Mouse (Mus musculus) hindbrain, embryonic 14.5 days (tissue): ENCODE data around the gene Glg1. TPM values are rescaled to one million over a fixed set of nuclear protein-coding genes. Genes with fewer than 3 reads are reported as not detected.

Experiments used
- ATAC-seq: fragments of 200-750 bp; cut with Nextera tagmentation; 2 replicates; pipeline ENCODE4 v1.8.0; 2017; ENCODE audit warnings: moderate number of reproducible peaks, mild to moderate bottlenecking, moderate TSS enrichment, moderate library complexity; ENCODE audit not compliant: low FRiP score
- DNase-seq: peaks from one replicate; pipeline ENCODE4 v3.0.0-alpha.2; 2015; ENCODE audit warnings: low spot score
- H3K27ac ChIP-seq: fragments of 300-500 bp; sonication (generic); 2 replicates; pipeline ENCODE4 v1.5.1; 2014; ENCODE audit warnings: mild to moderate bottlenecking, moderate library complexity
- H3K27me3 ChIP-seq: fragments of 300-500 bp; sonication (generic); 2 replicates; pipeline ENCODE4 v1.6.1; 2014; ENCODE audit warnings: mild to moderate bottlenecking, low read length, mixed read lengths; ENCODE audit not compliant: control insufficient read depth, insufficient read depth
- H3K36me3 ChIP-seq: fragments of 300-500 bp; sonication (generic); replicated peaks from 2 replicates; pipeline ENCODE4 v1.6.1; 2014; ENCODE audit not compliant: control insufficient read depth, insufficient read depth
- H3K4me1 ChIP-seq: fragments of 300-500 bp; sonication (generic); replicated peaks from 2 replicates; pipeline ENCODE4 v1.6.1; 2014; ENCODE audit warnings: antibody characterized with exemption, low read length, mixed read lengths; ENCODE audit not compliant: control insufficient read depth, insufficient read depth
- H3K4me2 ChIP-seq: fragments of 300-500 bp; sonication (generic); replicated peaks from 2 replicates; pipeline ENCODE4 v1.6.1; 2014; ENCODE audit warnings: mild to moderate bottlenecking, moderate library complexity
- H3K4me3 ChIP-seq: fragments of 300-500 bp; sonication (generic); replicated peaks from 2 replicates; pipeline ENCODE4 v1.5.1; 2014; ENCODE audit warnings: mild to moderate bottlenecking, low read length
- H3K9ac ChIP-seq: fragments of 300-500 bp; sonication (generic); 2 replicates; pipeline ENCODE4 v1.6.1; 2014
- H3K9me3 ChIP-seq: fragments of 300-500 bp; sonication (generic); 2 replicates; pipeline ENCODE4 v1.6.1; 2016; ENCODE audit warnings: low read length; ENCODE audit not compliant: control insufficient read depth
- WGBS: fragments of 180-500 bp; shearing (Covaris S2); extraction: QIAGEN DNeasy Blood & Tissue Kit; methylation state at CpG from one replicate; pipeline ENCODE4 v1.1.7; 2014; 5-methylcytosine and 5-hydroxymethylcytosine counted together
- polyA plus RNA-seq: library from polyadenylated mRNA; unstranded; fragments of >200 nt; fragmentation: Nextera tagmentation; extraction: Ambion mirVana; gene quantifications from 2 replicates; pipeline ENCODE4 v1.2.1, GENCODE M21; 2014

The Glg1 gene
- polyA plus RNA-seq, 1 experiment from 2014 or later: 85.8 TPM

DNA sequence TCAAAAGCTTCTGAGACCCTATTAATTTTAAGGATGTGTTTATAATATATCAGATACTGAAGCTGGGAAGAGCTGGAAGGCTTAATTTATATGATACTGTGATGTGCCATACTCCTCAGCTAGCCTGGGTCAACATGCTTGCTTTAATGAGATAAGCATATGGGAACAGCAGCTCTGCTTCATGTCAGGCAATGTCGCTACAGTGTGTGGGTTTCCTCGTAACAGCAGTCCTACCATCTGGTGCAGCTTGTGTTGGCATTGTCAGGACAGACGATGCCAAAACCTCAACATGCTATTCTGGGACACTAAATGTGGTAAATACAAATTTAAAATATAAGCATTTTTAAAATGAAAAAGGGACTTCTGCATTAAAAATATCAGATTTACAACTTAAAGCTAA is 40.9 kb downstream of the Glg1 start:
- no peaks in the 10 kb centered on the region for H3K27me3 ChIP-seq
- no peaks in the 10 kb centered on the region for H3K36me3 ChIP-seq
- H3K27ac ChIP-seq: no peak overlapping the region
- peak; percentile 32 for DNase-seq
- ATAC-seq: no peak
- no peaks in the 10 kb centered on the region for H3K9me3 ChIP-seq
- no peaks in the 10 kb centered on the region for H3K4me1 ChIP-seq
- no peak overlapping the region for H3K4me3 ChIP-seq
- 61% methylated on average over 3 of the region's 3 CpGs for WGBS
- no peak overlapping the region for H3K4me2 ChIP-seq
- no peak overlapping the region for H3K9ac ChIP-seq

DNA sequence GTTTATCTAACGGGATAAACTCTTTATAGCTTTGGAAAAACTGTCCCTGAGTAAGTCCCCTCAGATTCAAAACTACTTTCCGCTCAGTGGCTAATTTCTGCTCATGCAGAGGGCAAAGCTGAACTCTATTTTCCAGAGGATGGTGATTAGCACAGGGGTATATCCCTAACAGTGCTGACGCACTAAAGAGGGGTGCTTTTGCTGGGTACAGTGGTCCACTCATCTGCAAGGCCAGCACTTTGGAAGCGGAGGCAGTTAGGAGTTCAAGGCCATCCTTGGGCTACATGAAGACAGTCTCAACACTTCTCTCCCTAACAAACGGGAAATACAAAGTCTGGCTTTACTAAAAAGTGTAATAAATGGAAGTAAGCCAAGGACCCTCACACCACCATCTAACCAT is 45.6 kb downstream of the Glg1 start:
- WGBS: 94% methylated on average over 5 of the region's 5 CpGs
- H3K27me3 ChIP-seq: no peaks in the 10 kb centered on the region
- H3K27ac ChIP-seq: no peak overlapping the region
- no peaks in the 10 kb centered on the region for H3K9me3 ChIP-seq
- ATAC-seq (no peak), DNase-seq (no peak)
- H3K4me2 ChIP-seq: no peak overlapping the region
- H3K9ac ChIP-seq: no peak overlapping the region
- no peak overlapping the region for H3K4me3 ChIP-seq
- H3K4me1 ChIP-seq: no peaks in the 10 kb centered on the region
- no peaks in the 10 kb centered on the region for H3K36me3 ChIP-seq

DNA sequence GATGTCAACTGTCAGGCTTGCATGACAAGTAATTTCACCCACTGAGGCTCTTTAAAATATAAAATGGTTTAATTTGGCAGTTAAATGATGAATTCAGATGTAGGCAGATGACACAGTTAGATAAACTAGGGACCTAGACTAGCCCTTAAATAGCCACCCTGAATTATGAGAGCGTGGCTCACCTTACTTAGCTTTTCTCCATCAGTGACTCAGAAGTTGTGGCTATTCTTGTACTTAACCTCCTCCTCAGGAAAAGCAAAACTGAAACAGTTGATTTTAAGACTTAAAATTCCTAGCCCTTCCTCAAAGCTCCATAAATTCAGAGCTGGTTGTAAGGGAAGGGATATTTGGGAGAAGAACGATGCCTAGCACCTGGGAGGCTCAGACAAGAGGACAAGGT is 47.8 kb downstream of the Glg1 start:
- Histone ChIP-seq H3K9me3 (no peaks in the 10 kb centered on the region), H3K4me3 (no peak overlapping the region), H3K4me2 (no peak overlapping the region), H3K27ac (no peak overlapping the region), H3K4me1 (no peaks in the 10 kb centered on the region), H3K36me3 (no peaks in the 10 kb centered on the region), H3K9ac (no peak overlapping the region), H3K27me3 (no peaks in the 10 kb centered on the region)
- ATAC-seq: no peak
- no peak for DNase-seq
- WGBS: 97% methylated on average over 2 of the region's 2 CpGs

DNA sequence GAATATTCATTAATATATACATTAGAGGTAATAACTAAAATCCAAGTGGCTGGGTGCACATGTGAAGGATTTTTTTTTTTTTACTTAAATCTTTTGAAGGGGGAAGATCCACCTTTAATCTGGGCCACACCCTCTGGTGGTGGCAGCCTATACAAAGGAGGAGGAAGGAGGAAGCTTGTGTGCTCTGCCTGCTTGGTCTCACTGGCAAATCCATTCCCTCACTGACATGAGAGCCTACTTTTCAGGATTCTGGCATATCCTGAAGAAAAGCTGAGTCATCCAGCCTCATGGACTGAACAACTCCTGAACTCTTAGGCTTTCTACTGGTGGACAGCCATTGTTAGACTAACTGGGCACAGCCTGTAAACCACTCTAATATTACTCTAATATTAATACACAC is 49.1 kb downstream of the Glg1 start:
- Histone ChIP-seq H3K4me3 (no peak overlapping the region), H3K27ac (no peak overlapping the region), H3K36me3 (no peaks in the 10 kb centered on the region), H3K9ac (no peak overlapping the region), H3K27me3 (no peaks in the 10 kb centered on the region), H3K9me3 (no peaks in the 10 kb centered on the region), H3K4me1 (no peaks in the 10 kb centered on the region), H3K4me2 (no peak overlapping the region)
- DNase-seq (no peak), ATAC-seq (no peak)

DNA sequence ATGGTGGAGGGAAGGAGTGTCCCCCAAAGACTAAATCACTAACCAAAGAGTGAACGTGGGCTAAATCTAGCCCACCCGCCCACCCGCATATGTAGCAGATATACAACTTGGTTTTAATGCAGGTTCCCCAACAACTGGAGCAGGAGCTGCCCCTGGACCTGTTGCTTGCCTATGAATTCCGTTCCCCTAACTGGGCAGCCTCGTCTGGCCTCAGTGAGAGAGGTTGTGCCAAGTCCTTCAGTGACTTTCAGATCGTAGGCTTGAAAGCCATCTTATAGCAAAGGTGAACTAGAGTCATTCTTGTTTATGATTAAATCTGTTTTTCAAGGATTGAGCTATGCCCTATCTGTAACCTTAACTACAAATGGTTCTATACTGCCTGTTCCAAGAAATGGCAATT is 52.7 kb downstream of the Glg1 start:
- H3K9ac ChIP-seq: no peak overlapping the region
- DNase-seq: no peak
- H3K27ac ChIP-seq: no peak overlapping the region
- no peak overlapping the region for H3K4me3 ChIP-seq
- H3K36me3 ChIP-seq: no peaks in the 10 kb centered on the region
- H3K4me2 ChIP-seq: no peak overlapping the region
- no peaks in the 10 kb centered on the region for H3K27me3 ChIP-seq
- 87% methylated on average over 6 of the region's 6 CpGs for WGBS
- H3K4me1 ChIP-seq: no peaks in the 10 kb centered on the region
- no peaks in the 10 kb centered on the region for H3K9me3 ChIP-seq
- ATAC-seq: no peak

GRCm38 (mm10) chr8:111205033-111205432 is 54.0 kb downstream of the Glg1 start:
- no peak for DNase-seq
- no peak overlapping the region for H3K4me3 ChIP-seq
- H3K9me3 ChIP-seq: no peaks in the 10 kb centered on the region
- no peak overlapping the region for H3K9ac ChIP-seq
- H3K36me3 ChIP-seq: no peaks in the 10 kb centered on the region
- H3K4me1 ChIP-seq: no peaks in the 10 kb centered on the region
- 95% methylated on average over 6 of the region's 6 CpGs for WGBS
- H3K4me2 ChIP-seq: no peak overlapping the region
- no peak overlapping the region for H3K27ac ChIP-seq
- ATAC-seq: no peak
- no peaks in the 10 kb centered on the region for H3K27me3 ChIP-seq

DNA sequence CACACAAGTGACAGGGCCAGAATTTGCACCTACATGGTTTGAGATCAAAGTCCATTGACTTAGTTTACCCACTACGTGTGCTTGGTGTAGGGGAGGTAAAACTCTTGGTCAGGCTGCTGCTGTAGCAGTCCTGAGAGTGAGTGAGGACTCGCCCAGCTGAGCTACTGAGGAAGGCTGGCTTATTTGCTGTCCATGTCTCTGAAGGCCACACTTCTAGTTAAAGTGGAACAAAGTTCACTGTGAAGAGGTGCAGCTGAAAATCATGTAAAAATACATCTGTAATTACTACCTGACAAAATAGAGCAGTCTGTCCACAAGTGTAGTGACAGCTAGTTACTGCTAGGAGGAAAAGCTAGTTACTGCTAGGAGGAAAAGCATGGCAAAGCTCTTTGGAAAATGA is 55.7 kb downstream of the Glg1 start:
- ATAC-seq (no peak), DNase-seq (no peak)
- no peak overlapping the region for H3K4me2 ChIP-seq
- whole genome bisulfite sequencing: 86% methylated on average over 2 of the region's 2 CpGs
- H3K4me1 ChIP-seq: no peaks in the 10 kb centered on the region
- H3K36me3 ChIP-seq: no peaks in the 10 kb centered on the region
- H3K9me3 ChIP-seq: no peaks in the 10 kb centered on the region
- H3K4me3 ChIP-seq: no peak overlapping the region
- H3K27ac ChIP-seq: no peak overlapping the region
- H3K27me3 ChIP-seq: no peaks in the 10 kb centered on the region
- H3K9ac ChIP-seq: no peak overlapping the region

GRCm38 (mm10) chr8:111197966-111198365 is 61.0 kb downstream of the Glg1 start:
- Histone ChIP-seq H3K4me2 (no peak overlapping the region), H3K4me1 (no peaks in the 10 kb centered on the region), H3K27ac (no peak overlapping the region), H3K36me3 (peaks cover 53% of the 10 kb centered on the region), H3K4me3 (no peak overlapping the region), H3K9ac (no peak overlapping the region), H3K9me3 (no peaks in the 10 kb centered on the region), H3K27me3 (no peaks in the 10 kb centered on the region)
- no peak for DNase-seq
- no peak for ATAC-seq
- WGBS: 94% methylated on average over 3 of the region's 3 CpGs

DNA sequence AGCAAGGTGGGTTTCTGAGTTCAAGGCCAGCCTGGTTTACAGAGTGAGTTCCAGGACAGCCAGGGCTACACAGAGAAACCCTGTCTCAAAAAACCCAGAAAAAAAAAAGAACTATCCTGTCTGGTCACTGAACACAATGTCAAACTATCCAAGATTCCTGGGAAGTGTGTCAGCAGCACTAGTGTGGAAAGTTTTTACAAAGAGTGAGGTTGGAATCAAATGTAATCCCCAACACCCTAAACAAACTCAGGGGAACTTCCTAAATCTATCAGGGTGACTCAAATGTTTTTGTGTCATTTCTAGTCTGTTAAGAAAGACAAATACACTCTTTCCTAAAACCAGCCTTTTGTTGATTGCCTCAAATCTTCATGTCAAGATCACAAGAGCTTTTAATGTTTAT is 62.8 kb downstream of the Glg1 start:
- H3K36me3 ChIP-seq: peaks cover 67% of the 10 kb centered on the region
- H3K27ac ChIP-seq: no peak overlapping the region
- no peaks in the 10 kb centered on the region for H3K27me3 ChIP-seq
- H3K4me1 ChIP-seq: no peaks in the 10 kb centered on the region
- no peak for DNase-seq
- H3K4me3 ChIP-seq: no peak overlapping the region
- H3K9me3 ChIP-seq: no peaks in the 10 kb centered on the region
- no peak overlapping the region for H3K4me2 ChIP-seq
- no peak for ATAC-seq
- H3K9ac ChIP-seq: no peak overlapping the region

GRCm38 (mm10) chr8:111188594-111189211 is 70.3 kb downstream of the Glg1 start:
- H3K9me3 ChIP-seq: no peaks in the 10 kb centered on the region
- H3K4me1 ChIP-seq: no peaks in the 10 kb centered on the region
- H3K9ac ChIP-seq: no peak overlapping the region
- no peak overlapping the region for H3K4me3 ChIP-seq
- no peak overlapping the region for H3K27ac ChIP-seq
- DNase-seq (no peak), ATAC-seq (no peak)
- H3K27me3 ChIP-seq: no peaks in the 10 kb centered on the region
- 79% methylated on average over 6 of the region's 6 CpGs for WGBS
- peaks cover 79% of the 10 kb centered on the region for H3K36me3 ChIP-seq
- H3K4me2 ChIP-seq: no peak overlapping the region
